Mouse (Mus musculus) heart, adult 11 months (tissue): ENCODE results near the gene Tcam1.

Experiments
- DNase-seq: peaks from one replicate; pipeline ENCODE4 v3.0.0; 2022

Gene Tcam1

DNA sequence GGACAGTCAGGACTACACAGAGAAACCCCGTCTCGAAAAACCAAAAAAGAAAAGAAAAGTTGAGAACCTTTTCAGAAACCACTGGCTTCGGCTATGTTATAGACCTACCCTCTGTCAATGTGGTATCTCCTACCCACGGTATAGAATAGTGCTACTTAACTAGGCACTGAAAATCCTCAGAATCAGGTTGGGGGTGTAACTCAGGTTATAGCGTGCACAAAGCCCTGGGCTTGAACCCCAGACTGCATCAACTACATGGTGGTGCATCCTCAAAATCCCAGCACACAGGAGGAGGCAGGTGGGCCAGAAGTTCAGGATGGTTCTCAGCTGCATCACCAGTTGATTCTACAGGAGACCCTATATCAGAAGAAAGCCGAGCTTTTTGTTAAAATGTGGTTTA is 2.7 kb upstream of the Tcam1 start:
- peak; percentile 90 for DNase-seq

DNA sequence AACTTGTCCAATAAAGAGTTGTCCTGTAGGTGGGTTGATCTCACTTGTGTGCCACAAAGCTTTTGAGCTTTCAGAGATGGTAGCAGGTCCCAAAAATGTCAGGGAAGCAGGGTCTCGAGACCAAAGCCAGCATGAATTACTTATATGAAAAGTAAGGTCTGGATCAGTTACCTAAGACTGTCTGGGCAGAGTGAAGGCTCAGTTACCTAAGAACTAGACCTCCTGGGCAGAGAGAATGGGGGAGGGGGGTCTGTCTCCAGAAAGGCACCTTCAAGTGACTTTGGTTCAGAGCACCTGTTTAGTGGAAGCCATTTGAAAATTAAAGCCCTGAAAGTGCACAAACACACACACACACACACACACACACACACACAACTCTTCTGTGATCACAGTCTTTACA is 2.1 kb upstream of the Tcam1 start:
- no peak for DNase-seq

DNA sequence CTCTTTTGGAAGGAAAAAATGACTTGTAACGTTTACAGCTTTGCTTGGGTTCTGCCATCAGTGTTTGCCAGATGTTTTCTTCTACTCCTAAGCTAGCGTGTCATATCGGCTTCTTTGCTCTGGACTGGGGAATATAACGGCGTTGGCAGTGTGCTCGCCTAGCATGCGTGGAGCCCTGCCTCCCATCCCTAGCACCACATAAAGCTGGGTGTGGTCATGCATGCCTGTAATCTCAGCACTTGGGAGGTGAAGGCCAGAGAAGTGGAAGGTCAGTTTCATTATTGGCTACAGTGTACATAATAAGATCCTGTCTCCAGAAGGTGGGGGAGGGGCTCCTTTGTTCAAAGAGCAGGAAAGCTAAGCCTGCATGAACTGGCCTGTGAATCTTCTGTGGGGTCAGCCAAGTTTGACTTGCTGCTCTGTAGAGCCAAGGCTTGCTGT is 1.5 kb upstream of the Tcam1 start:
- DNase-seq, result no peak

DNA sequence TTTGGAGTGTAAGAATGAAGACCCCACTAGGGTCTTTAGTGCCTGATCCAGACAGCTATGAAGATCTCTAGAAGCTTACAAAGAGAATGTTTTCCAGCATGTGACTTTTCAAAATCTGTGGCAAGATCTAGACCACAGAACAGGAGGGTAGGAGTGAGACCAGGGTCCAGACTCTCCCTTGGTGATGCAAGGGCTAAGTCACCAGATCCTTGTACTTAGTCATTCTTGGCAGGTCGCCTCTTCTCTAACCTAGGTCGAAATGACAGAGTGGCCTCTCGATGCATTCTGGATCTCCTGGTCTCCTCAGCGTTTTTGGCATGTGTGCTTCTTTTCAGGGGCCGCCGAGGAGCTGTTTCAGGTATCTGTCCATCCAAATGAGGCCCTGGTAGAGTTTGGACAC is 6.0 kb downstream of the Tcam1 start:
- no peak for DNase-seq

DNA sequence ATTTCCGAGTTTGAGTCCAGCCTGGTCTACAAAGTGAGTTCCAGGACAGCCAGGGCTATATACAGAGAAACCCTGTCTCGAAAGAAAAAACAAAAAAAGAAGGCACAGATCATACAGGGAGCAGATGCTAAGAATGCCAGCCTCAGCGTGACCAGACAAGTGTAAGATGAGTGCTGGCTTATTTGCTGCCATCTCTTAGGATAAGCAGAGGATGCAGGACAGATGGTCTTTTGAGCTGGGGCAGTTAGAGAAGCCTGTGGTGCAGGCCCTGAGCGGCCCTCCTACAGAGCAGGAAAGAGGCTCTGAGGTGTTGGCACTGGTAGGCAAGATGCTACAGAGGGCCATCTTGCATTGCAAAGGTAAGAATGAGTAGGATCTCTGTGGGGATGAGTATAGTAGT is 6.9 kb downstream of the Tcam1 start:
- no peak for DNase-seq

DNA sequence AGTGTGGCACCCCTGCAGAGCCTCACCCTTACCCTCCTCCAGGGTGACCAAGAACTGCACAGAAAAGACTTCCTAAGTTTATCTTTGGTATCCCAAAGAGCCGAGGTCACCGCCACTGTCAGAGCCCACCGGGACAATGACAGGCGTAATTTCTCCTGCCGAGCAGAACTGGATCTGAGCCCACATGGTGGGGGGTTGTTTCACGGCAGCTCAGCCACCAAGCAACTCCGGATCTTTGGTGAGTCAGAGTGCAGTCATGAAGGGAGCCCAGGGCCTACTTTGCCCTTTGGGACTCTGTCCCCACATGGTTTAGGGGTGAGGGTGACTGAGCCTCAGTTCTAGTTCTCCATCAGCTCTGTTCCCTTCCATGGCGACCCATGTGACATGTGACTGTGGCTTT is 7.7 kb downstream of the Tcam1 start:
- DNase-seq, result no peak

DNA sequence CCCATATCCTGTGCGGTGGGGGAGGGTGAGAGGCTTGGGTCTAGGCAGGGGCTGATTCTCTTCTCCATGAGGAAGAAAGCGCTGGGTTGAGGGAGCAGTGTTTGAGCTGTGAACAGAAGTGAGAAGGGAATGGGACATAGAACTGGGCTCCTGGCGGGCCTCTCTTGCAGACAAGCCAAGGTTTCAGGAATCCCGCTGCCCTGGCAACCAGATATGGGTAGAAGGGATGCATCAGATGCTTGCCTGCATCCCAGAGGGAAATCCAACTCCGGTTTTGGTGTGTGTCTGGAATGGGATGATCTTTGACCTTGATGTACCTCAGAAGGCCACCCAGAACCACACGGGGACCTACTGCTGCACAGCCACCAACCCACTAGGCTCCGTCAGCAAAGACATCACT is 9.7 kb downstream of the Tcam1 start:
- DNase-seq, result no peak

DNA sequence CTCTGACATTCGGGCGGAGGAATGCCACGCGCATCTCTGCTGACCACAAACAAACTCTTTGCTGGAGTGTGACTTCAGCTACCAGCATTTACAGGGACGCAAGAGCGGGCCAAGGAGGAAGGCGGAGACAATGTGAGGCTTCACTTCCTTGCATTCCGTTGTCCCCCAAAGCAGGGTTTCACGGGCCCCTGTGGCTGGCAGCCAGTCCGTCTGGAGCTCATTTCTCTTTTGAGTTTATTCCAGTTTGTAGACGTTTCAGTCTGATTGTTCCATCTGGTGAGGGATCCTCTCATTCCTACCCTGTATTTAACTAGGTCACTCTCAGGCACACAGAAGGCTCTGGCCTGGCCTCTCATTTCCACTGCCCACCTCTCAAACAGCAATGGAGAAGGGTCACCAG is 10.5 kb downstream of the Tcam1 start:
- DNase-seq, result no peak

DNA sequence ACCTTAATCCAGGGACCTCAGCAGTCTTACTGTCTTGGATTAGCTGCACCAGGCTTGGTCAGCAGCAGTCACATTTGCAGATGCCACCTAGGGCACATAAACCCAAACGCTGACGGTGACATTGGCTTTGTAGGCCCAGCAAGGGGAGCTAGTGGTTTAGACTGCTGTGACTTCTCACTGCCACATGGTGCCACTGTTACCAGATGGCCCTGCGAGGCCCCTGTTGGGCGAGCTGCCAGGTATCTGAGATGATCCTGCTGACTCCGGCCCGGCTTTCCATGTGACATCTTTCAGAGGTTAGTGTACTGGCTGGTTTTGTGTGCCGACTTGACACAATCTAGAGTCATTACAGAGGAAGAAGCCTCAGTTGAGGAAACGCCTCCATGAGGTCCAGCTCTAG is 12.9 kb downstream of the Tcam1 start:
- peak; percentile 95 for DNase-seq

DNA sequence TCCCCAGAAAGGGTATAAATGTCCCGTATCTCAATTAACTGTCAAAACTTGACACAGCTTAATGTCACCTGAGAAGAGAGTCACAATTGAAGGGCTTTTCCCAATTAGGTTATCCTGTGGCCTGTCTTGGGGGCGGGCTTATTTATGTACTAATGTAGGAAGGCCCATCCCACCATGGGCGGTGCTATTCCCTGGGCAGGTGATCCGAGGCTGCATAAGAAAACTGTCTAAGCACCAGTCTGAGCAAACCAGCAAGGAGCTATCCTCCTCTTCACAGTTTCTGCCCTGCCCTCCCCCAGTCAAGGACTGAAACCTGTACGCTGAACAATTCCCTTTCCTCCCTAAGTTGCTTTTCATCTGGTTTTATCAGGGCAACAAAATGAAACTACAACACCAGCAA is 13.9 kb downstream of the Tcam1 start:
- DNase-seq, result no peak

DNA sequence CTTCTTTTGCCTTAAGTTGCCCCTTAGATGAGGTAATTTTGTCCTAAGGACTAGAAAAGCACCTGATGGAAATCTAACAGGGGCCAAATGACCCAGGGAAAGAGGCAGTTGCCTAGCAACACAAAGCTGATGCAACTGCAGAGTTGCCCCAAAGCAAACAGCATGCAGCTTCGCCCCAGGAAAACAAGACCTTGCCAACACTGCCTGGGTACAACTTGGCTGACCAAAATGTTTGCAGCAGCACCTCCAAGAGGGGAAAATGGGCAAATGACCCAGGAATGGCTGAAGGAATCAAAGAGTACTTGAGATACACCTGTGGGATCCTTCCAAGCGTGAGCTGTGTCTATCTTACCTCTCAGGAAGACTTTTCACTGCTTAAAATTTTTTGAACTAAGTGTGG is 15.4 kb downstream of the Tcam1 start:
- DNase-seq, result no peak

DNA sequence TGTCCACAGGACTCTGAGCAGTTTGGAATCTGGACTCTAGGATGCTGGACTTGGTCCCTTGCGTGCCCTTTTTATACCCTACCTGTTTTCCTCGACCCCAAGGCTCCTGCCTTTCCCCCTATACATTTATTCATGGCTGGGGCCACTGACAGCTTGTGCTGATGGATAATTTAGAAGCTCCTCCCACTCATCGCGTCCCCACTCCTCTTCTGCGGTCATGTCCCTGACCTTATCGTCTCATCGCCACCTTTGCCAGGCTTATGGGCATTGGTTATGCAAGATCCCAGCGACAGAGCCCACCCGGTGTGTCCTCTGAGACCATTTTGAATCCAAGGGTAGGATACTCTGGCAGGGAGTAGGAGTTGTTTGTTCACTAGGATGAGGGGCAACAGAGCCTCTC is 25.3 kb downstream of the Tcam1 start, which contains the start of gene Gh:
Gene Gh (minus strand): TSS at position 101 of the 400 bp plus-strand sequence.
- DNase-seq, result no peak

DNA sequence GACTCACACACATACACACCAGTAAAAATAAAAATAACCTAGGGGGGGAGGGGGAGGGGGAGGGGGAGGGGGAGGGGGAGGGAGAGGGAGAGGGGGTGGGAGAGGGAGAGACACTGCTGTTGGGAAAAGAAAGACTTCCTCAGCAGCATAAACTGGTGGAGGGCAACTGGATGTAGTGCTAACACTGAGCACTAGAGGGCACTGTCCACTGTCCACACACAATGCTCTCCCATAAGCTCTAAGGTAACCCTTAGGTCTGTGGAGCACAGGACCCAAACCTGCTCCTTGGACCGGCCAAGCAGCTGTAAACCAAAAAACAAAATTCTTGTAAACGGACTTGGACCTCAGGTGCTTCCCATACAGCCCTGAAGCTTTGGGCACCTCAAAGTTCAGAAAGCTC is 26.2 kb downstream of the Tcam1 start:
- no peak for DNase-seq

DNA sequence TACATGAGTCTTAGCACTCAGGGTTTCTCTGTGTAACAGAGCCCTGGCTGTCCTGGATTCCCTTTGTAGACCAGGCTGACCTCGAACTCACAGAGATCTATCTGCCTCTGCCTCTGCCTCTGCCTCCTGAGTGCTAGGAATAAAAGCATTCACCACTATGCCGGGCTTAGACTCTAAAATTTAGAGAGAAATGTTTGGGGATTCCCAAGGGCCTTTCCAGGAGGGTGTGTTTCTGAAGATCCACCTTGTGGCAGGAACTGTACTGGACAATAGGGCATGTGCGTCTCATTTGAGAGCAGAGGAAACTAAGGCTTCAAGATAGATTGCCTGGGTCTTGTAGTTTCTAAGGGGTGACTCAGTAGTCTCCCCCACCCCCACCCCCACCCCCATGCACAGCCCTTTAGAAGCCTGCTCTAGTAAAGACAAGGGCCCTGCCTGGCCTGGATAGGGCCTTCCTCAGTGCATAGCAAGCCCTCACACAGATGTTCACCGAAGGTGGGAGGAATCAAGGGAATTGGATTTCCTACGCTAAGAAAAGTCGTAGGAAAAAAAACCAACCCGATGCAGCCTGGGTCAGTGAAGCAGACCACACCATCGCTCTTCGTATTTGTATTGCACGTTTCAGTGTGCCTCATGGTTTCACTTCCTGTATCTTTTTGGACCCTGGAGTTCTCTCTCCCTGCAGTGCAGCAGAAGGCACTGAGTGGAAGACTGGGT is 29.0 kb downstream of the Tcam1 start:
- DNase-seq, result peak; percentile 93

DNA sequence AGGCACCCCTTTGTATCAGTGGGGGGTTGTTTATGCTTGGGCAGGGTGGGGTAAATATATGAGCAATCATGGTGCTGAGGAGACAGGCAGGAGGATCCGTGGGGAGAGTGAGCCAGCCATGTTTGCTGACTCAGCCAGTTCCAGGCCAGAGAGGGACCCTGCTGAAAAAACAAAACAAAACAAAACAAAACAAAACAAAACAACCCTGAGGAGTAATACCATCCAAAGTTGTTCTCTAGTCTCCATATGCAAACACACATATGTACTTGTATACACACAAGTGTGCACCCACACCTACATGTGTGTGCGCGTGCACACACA is 29.6 kb downstream of the Tcam1 start:
- DNase-seq, result no peak

DNA sequence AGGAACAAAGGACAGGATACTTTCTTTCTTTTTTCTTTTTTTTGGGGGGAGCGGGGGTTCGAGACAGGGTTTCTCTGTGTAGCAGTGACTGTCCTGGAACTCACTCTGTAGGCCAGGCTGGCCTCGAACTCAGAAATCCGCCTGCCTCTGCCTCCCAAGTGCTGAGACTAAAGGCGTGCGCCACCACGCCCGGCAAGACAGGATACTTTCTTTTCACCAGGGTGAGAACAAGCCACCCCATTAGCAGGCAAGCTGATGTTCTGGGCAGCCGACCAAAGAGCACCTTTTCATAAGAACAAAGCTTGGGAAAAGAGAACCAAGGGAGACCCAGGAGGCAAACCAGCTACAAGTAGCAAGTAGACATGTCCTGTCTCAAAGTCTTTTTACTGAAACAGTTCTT is 30.3 kb downstream of the Tcam1 start:
- no peak for DNase-seq

DNA sequence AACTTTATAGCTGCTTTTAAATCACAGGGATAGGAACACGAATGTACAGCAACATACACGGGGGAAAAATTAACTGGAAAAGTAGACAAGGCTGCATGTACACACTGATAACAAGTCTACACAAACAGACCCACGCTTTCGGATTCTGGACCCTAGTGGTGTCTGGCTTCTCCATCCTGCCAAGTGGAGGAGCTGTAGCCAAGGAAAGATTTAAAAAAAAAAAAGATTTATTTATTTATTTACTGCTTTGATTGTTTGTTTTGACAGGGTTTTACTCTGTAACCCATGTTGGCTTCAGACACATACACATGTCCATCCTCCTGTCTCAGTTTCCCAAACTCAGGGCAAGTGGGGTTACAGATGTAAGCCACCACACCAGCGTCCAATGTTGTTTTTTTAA is 31.0 kb downstream of the Tcam1 start:
- DNase-seq, result no peak

DNA sequence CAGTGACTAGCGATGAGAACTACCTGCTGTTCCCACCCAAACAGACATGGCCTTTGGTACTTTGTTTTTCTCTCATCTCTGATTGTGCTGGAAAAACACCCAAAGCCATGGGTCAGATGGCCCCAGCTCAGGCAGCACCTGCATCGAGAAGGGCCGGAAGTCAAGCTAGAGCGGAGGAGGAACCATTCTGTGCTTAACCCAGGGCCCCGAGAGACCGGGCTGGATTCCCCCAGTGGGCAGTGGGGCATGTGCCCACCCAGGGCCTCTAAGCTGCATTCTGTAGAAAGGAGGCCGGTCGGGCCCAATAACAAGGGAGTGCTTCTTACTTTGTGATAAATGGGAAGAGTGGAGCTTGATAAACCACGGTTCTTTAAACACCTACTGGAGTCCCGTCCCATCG is 31.7 kb downstream of the Tcam1 start:
- DNase-seq, result peak; percentile 89

DNA sequence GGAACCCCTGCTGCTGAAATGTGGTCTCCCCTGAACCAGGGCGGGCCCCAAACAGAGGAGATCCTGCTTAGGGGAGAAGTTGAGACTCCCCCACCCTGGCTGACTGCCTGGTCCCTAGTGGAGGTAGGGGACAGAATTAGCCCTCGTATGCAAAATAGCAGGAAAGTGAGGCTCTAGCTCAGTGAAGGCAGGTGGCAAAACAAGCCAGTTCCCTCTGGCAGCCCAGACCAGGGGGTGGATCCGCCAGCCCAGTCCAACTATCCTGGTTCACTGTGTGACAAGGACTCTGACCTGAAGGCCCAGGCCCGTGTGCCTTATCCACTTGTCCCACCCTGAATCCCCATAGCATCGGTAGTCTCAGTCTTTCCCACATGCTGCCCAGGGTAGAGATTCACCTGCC is 33.7 kb downstream of the Tcam1 start:
- DNase-seq, result no peak

DNA sequence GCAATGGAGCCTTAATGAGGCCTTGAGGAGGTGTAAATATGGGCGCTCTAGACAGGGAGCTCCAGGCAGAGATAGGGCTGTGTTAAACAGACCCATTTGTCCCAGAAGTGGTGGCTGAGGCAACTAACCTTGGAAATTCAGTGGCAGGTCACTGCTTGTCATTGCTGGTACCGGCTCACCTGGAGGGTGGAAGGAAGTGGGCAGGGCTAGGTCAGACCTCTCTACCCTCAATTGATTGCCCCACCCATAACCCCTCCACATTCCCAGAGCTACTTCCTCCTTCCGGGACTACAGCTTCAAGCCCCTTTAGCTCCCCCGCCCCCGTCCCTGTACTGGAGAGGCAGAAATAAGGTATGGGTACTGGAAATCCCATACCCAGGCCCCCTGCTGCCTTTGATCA is 37.1 kb downstream of the Tcam1 start:
- DNase-seq, result peak; percentile 87

DNA sequence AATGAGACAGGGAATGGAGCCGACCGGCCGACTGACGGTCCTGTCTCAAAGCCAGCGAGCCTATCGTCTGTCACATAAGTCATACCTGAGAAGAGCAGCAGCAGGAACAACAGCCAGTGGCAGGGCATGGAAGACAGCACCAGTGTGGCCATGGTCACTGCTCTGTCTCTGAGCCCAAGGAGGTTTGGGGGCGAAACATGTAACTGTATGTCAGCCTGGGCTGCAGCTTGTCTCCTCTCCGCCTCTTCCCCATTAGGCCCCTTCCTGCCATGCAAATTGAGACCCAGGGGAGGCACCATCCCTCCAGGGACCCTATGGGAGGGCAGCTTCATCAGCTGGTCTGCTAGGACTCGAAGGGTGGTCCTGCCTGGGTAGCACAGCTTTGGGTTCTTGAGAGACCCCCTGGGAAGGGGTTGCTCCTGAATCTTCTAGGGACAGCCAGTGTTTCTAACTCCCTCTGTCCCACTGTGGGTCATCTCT is 37.9 kb downstream of the Tcam1 start, which contains the start of gene Cd79b:
Gene Cd79b (minus strand): TSS at position 430 of the 480 bp plus-strand sequence.
- peak; percentile 90 for DNase-seq

DNA sequence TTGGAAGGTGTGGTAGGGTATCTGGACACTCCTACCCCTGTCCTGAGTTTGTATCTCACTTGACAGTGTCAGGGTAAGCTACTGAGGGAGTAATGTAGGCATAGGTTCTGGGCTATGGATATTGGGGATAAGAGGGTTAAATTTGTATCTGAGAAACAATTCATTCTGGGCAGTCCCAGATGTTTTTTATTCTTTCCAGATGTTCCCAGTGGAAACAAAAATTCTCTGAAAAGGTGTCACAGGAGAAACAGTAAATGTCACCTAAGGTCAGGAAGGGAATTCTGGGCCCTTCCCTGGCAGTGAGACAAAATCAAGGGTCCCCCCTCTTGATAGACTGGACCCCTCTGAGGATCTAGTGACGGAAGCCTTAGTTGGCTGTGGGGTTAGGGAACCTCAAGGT is 39.9 kb downstream of the Tcam1 start:
- no peak for DNase-seq

DNA sequence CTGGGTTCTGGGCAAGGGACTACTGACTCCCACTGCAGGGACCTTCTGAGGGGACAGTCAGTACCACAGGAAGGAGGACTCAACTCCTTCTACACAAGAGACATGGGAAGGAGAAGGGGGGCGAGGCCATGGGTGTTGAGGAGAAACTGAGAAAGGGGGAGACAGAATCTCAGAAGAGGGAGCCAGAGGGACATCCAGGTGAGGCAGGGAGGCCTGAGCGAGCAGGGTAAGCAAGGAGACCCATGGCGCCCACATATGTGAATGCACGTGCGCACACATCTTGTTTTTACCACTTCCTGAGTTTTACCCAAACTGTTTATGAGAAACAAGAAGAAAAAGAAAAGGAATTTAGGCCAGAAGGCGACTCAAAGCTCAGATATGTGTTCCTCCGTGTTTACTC is 41.3 kb downstream of the Tcam1 start:
- no peak for DNase-seq

DNA sequence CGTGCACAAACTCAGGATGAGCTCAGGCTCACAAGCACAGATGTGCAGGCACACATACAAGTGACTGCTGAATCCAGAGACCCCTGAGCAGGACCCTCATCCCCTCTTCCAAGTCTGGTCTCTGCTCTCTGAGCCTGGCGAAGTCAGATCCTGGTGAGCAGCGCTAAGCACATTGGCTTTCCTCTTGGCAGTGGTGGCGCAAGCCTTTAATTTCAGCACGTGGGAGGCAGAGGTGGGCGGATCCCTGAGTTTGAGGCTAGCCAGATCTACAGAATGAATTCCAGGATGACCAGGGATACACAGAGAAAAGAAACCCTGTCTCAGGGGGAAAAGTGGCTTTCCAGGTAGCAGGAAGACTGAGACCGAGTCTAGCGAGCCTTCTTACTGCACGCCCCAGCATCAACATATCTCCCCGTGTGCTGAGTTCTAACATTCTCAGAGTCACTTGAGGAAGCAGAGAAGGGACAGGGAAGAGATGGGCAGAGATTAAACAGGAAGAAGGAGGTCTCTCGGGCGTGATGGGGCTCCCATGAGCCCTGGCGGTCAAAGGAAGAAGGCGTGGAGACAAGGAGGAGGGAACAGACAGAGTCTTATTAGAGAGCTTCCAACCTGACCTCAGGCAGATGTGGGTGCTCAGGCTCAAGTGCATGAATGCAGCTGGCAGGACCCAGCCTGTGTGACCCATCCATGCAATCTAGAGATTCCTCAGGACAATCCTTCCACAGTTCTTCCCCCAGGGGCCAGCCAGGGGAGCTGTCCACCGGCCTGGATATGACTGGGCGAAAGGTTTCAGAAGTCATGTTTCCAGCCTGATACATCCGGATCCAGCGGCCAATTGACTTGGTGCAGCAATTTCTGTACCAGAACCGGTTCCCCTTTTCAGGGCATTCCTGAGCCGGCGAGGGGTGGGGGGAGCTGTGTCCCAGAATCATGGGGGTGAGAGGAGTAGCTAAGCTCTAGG is 42.2 kb downstream of the Tcam1 start:
- DNase-seq, result peak; percentile 96
